Mouse (Mus musculus) frontal cortex, postnatal 14 days (tissue): Measurements from ENCODE around the gene Bri3.
A peak's percentile ranks its signal among the peaks of the same experiment; 100 is the strongest.
"Not testable (repeated sequence)": the region's sequence is repeated elsewhere in the genome, so short reads cannot be mapped to it uniquely, and the experiment has no call there.

ENCODE experiments used
- DNase-seq, 2 experiments: peaks; one replicate each; pipeline ENCODE4 v3.0.0; 2022; ENCODE audit warnings: low spot score in 2 of 2

Bri3 gene

GRCm38 (mm10) chr5:144295357-144295756 lies 51.1 kb downstream of the Bri3 start:
- no peak for DNase-seq

GRCm38 (mm10) chr5:144296090-144296604 lies 51.9 kb downstream of the Bri3 start:
- no peak for DNase-seq

- DNase-seq, result no peak
These were observed 58.8 kb downstream of the Bri3 start for GRCm38 (mm10) chr5:144303071-144303470.

- no peak for DNase-seq
These were observed 64.7 kb downstream of the Bri3 start for GRCm38 (mm10) chr5:144308929-144309328.

GRCm38 (mm10) chr5:144312183-144312582 lies 67.9 kb downstream of the Bri3 start:
- DNase-seq, result no peak

GRCm38 (mm10) chr5:144313335-144313734 lies 69.1 kb downstream of the Bri3 start:
- no peak for DNase-seq

- DNase-seq, result no peak
These were observed 70.7 kb downstream of the Bri3 start for GRCm38 (mm10) chr5:144314731-144315494.

GRCm38 (mm10) chr5:144316442-144316841 lies 72.2 kb downstream of the Bri3 start:
- no peak for DNase-seq

- no peak for DNase-seq
These were observed 73.2 kb downstream of the Bri3 start for GRCm38 (mm10) chr5:144317426-144317825.

GRCm38 (mm10) chr5:144318286-144318685 lies 74.0 kb downstream of the Bri3 start:
- DNase-seq, result no peak

- DNase-seq, result no peak
These were observed 77.4 kb downstream of the Bri3 start for GRCm38 (mm10) chr5:144321681-144322080.

- no peak for DNase-seq
These were observed 78.5 kb downstream of the Bri3 start for GRCm38 (mm10) chr5:144322717-144323116.

GRCm38 (mm10) chr5:144334010-144334409 lies 89.8 kb downstream of the Bri3 start:
- no peak for DNase-seq

GRCm38 (mm10) chr5:144335357-144335756 lies 91.1 kb downstream of the Bri3 start:
- not testable (repeated sequence) for DNase-seq

- no peak for DNase-seq
These were observed 94.5 kb downstream of the Bri3 start for GRCm38 (mm10) chr5:144338787-144339186.

GRCm38 (mm10) chr5:144341085-144341484 lies 96.8 kb downstream of the Bri3 start:
- DNase-seq, result no peak

GRCm38 (mm10) chr5:144344592-144344991 lies 100.4 kb downstream of the Bri3 start:
- no peak for DNase-seq

- no peak for DNase-seq
These were observed 106.9 kb downstream of the Bri3 start for GRCm38 (mm10) chr5:144351185-144351584.

GRCm38 (mm10) chr5:144352250-144353047 lies 108.2 kb downstream of the Bri3 start:
- DNase-seq, result no peak

- DNase-seq, result no peak
These were observed 112.7 kb downstream of the Bri3 start for GRCm38 (mm10) chr5:144356776-144357455.

GRCm38 (mm10) chr5:144357551-144357880 lies 113.3 kb downstream of the Bri3 start:
- DNase-seq, result peak in 1 of 2 experiments; percentile 6

- peak; percentile 24 to 37 for DNase-seq
These were observed 113.8 kb downstream of the Bri3 start, which contains the start of gene Baiap2l1 for GRCm38 (mm10) chr5:144357881-144358591. Gene Baiap2l1 (minus strand): TSS chr5:144358112.
